Comparison of ENCODE assay signal across 18 mouse cellular contexts in the genomic region with DNA sequence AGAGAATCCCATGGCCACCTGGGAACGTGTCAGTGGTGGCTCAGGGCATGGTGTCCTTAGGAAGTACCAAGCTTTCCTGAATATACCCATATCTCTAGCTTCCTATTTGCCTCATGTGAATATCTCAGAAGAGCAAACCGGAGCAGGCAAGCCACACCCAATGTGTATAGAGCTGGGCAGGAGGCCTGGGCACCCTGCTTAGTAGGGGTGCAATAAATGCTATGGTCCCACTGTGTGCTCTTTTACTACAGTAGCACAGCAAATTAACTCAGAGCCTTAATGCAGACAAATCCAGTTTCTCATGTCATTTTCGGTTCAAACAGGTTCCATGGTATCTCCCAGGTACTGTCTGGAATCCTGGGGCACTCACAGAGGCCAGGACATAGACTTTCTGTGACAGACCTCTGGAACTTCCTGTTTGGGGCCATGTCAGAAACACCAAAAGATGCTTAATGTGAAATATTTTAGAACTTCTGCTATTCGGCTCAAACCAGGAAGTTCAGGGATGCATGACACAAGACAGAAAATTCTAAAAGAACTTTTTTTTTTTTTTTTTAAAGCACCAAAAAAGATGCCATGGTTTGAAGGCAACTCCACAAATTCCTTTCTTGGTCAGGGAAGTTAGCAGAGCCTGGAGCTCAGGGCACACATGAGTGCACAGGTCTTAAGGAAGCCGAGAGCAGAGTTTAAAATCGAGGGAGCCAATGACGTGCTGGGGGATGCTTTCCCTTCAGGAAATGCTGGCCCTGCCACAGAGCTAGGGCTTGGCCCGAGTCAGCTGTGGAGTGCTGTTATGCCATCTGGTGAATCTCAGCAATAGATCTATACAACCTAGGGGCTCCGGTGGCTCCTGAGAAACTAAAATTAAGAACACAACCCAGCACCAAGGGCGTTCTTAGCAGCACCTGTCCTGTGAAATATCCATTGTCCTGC. TPM values are rescaled to one million over a fixed set of nuclear protein-coding genes. Genes with fewer than 3 reads are reported as not detected.
DNase-seq lines count a peak whose midpoint lies in the region; ATAC-seq lines count a peak whose summit lies in the region.
"Had no signal": no experiment of that assay in that cellular context is flagged by ENCODE, and none has a peak within 500 bp of the region (broad histone marks: within the 10 kb centered on the region; RNA-seq: fewer than 3 reads in every experiment).

No protein-coding gene starts in this region.

- intact Hi-C loops in heart, postnatal 25 days (cut with DNase I): no loop called here

- WGBS in kidney, embryonic 16.5 days: 50% methylated on average over 10 of the region's 10 CpGs

- no peaks in the 10 kb centered on the region for H3K27me3 ChIP-seq in kidney, embryonic 16.5 days (ENCODE audit: insufficient read depth, low read length)
- H3K27me3 ChIP-seq: hindbrain, embryonic 13.5 days; limb, embryonic 12.5 days had no signal

- no peaks in the 10 kb centered on the region for H3K9me3 ChIP-seq in kidney, embryonic 16.5 days (ENCODE audit: low read length)
- H3K9me3 ChIP-seq: forebrain, embryonic 10.5 days; heart, embryonic 13.5 days; hindbrain, embryonic 13.5 days; limb, embryonic 12.5 days had no signal

- 0 out of 2 replicates have a peak overlapping the region, but pooled peaks have one; percentile 36 for H3K27ac ChIP-seq in kidney, embryonic 16.5 days (ENCODE audit: low read length)
- H3K27ac ChIP-seq: forebrain, embryonic 10.5 days; heart, embryonic 13.5 days; hindbrain, embryonic 13.5 days; limb, embryonic 12.5 days had no signal

- H3K36me3 ChIP-seq in kidney, embryonic 16.5 days (ENCODE audit: insufficient read depth, low read length): no peaks in the 10 kb centered on the region
- H3K36me3 ChIP-seq: forebrain, embryonic 10.5 days; heart, embryonic 13.5 days; hindbrain, embryonic 13.5 days; limb, embryonic 12.5 days had no signal

- 0 out of 2 replicates have a peak, but pooled peaks cover 5% of the 10 kb centered on the region for H3K4me1 ChIP-seq in kidney, embryonic 16.5 days (ENCODE audit: insufficient read depth, low read length)
- H3K4me1 ChIP-seq: forebrain, embryonic 10.5 days; hindbrain, embryonic 13.5 days; limb, embryonic 12.5 days had no signal

- DNase-seq in kidney, postnatal 36 days: no peak
- DNase-seq in B cell, adult 2 months: peak; percentile 55 to 56
- no peak for DNase-seq in heart, postnatal 25 days (ENCODE audit: low spot score)
- DNase-seq in gastrocnemius, adult 8-10 months (ENCODE audit: low spot score in 2 of 2): no peak
- DNase-seq: adrenal gland, postnatal 36 days; cerebellum, adult 11 months; kidney, adult 9 months; lung, embryonic 14.5 days had no signal

- H3K4me2 ChIP-seq in kidney, embryonic 16.5 days (replicated peaks; ENCODE audit: low read depth, low read length): no peak overlapping the region
- H3K4me2 ChIP-seq: heart, embryonic 13.5 days; hindbrain, embryonic 13.5 days; limb, embryonic 12.5 days; lung, embryonic 14.5 days had no signal

- H3K4me3 ChIP-seq in kidney, embryonic 16.5 days (ENCODE audit: low read length): no peak overlapping the region
- H3K4me3 ChIP-seq: forebrain, embryonic 10.5 days; heart, embryonic 13.5 days; hindbrain, embryonic 13.5 days; limb, embryonic 12.5 days; megakaryocyte, embryonic 14.5 days had no signal

- 0 out of 2 replicates have a peak, but pooled peaks have one; percentile 19 for ATAC-seq in kidney, embryonic 16.5 days (ENCODE audit: low FRiP score, low TSS enrichment)
- ATAC-seq in common myeloid progenitor, adult 5-6 weeks (replicated peaks; ENCODE audit: low read depth, poor library complexity, severe bottlenecking): peak; percentile 85
- peak; percentile 79 for ATAC-seq in monocyte, adult 5-6 weeks (replicated peaks; ENCODE audit: insufficient number of reproducible peaks, low FRiP score, low TSS enrichment, poor library complexity, severe bottlenecking)
- ATAC-seq in CD4-positive, CD25-positive, alpha-beta regulatory T cell, adult 4 months: no peak
- ATAC-seq: activated CD4-positive, CD25-positive, alpha-beta regulatory T cell, adult 4 months had no signal

- H3K9ac ChIP-seq in kidney, embryonic 16.5 days (replicated peaks; ENCODE audit: low read length): no peak overlapping the region
- H3K9ac ChIP-seq: heart, embryonic 13.5 days; hindbrain, embryonic 13.5 days; limb, embryonic 12.5 days; lung, embryonic 14.5 days had no signal

RNA-seq across cellular contexts. Expression of gene D10Jhu81e, which starts 20.5 kb away (rescaled TPM):
- 50.7 and 54.7 TPM in 2 replicates for polyA plus RNA-seq in kidney, embryonic 16.5 days (2015; fragmentation: Nextera tagmentation; extraction: Ambion mirVana)
- 84.9 and 97.8 TPM in 2 replicates for total RNA-seq in common myeloid progenitor, adult 5-6 weeks (2017)
- total RNA-seq in monocyte, adult 5-6 weeks (2017): 25.6 to 38.1 TPM (median 29.0 TPM) in 3 replicates
- total RNA-seq in heart, postnatal 25 days (2021): 100 to 1,000 TPM; 500 to 510 TPM
- total RNA-seq in gastrocnemius, adult 8-10 months (2022): 100 to 1,000 TPM; 250 to 278 (median 260) TPM
- polyA plus RNA-seq in CD4-positive, CD25-positive, alpha-beta regulatory T cell, adult 4 months (2017; shearing (Covaris generic)): 10 to 100 TPM in 1 of 2 experiments, 1 to 10 TPM in 1; 7.5 to 42.9 TPM

RNA-seq across cellular contexts. Expression of gene Pwp2, which starts 35.8 kb away (rescaled TPM):
- 24.5 and 25.5 TPM in 2 replicates for polyA plus RNA-seq in kidney, embryonic 16.5 days (2015; fragmentation: Nextera tagmentation; extraction: Ambion mirVana)
- total RNA-seq in common myeloid progenitor, adult 5-6 weeks (2017): 29.2 and 32.2 TPM in 2 replicates
- 8.8 to 11.7 TPM (median 9.8 TPM) in 3 replicates for total RNA-seq in monocyte, adult 5-6 weeks (2017)
- 1 to 10 TPM; 8.4 to 9.3 TPM for total RNA-seq in heart, postnatal 25 days (2021)
- total RNA-seq in gastrocnemius, adult 8-10 months (2022): 10 to 100 TPM; 10.3 to 12.0 (median 11.5) TPM
- polyA plus RNA-seq in CD4-positive, CD25-positive, alpha-beta regulatory T cell, adult 4 months (2017; shearing (Covaris generic)): 10 to 100 TPM; 13.4 to 29.5 TPM

Comparison
In these comparisons a context has a peak if more than half of its experiments do, and no peak if none do; other contexts are left out.
1. DNase-seq: peak in B cell, adult 2 months (2 of 2); none in kidney, postnatal 36 days (0 of 2), heart, postnatal 25 days (single experiment) and gastrocnemius, adult 8-10 months (0 of 2).